Mouse (Mus musculus) gonadal fat pad, adult 2 months (tissue): Measurements from ENCODE around the gene Ttc34. TPM values are rescaled to one million over a fixed set of nuclear protein-coding genes. Genes with fewer than 3 reads are reported as not detected.

Experiments used
- DNase-seq: peaks from one replicate; pipeline ENCODE4 v3.0.0-alpha.2; 2012; ENCODE audit warnings: low read depth
- polyA plus RNA-seq: library from polyadenylated mRNA; depleted of rRNA; stranded (reverse); fragments of >200 nt; gene quantifications from 2 replicates; pipeline ENCODE4 v1.2.3, GENCODE M21; 2012

Ttc34 gene
- polyA plus RNA-seq, 1 experiment: 0.92 TPM

DNA sequence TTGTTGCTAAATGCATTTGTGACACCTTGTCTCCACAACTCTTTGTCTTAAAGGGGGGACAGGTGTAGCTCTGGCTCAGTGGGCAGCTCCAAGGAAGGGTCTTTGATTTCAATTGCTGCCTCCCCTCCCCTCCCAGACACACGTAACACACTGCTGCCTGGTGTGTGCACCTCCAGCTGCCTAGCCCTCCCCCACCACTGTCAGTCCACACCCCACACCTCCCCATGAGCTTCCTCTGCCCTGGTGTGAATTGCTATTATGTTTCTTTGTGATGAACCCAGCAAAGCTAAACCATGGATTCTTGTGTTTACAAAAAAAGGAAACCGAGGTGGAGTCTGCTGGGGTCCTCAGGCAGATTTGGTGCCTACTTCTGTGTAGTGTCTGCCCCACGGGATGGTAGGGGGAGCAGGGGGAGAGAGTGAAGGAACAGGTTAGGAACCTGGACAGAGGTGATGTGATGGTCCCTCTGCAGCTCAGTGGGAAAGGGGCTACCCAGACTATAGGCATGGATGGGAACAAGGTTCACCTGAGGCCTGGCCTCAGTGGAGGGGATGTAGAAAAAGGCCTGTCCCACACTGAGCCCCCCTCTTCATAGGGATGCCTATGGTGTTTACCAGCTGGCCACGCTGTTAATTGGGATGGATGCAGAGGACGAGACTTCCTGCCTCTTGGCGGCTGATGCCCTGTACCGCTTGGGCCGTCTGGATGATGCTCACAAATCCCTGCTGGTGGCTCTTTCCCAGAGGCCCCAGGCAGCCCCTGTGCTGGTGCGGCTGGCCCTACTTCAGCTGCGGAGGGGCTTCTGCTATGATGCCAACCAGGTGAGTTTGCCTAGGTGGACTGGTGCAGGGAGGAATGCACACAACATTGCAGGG is 20.3 kb downstream of the Ttc34 start:
- no peak for DNase-seq

DNA sequence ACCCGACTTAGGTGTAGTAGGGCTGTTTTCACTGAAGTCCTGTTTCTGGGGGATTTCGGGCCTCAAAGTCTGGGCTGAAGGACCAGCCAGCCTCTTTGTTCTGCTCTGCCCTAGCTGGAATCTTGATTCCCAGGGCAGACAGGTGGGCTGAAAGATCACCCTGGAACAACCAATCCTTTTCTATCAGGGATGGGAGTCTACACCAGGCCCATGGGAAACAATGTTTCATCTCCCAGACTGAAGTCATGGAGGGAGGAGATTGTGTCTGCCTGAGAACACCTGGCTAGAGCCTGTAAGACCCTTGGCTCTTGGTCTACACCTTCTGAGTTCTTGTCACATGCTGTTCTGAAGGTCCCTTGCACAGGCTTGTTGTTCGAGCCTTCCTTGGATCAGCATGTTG is 21.3 kb downstream of the Ttc34 start:
- DNase-seq: no peak

DNA sequence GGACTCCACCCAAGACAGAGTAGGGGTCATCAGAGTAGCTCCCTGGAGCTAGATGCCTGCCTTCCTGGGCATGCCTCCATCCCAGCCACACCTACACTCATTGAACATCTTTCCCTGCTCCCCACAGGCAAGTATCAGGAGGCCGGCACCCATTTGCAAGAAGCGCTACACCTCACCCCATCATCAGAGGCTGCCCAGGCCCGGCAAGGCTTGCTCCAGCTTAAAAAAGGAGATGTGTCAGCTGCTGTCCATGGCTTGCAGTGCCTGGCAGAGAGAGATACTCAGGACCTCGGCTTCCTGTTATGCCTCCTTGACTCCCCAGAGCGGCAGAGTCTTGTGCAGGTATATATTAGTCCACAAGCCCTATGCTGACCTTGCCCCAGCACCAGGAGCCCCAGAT is 24.7 kb downstream of the Ttc34 start:
- no peak for DNase-seq

DNA sequence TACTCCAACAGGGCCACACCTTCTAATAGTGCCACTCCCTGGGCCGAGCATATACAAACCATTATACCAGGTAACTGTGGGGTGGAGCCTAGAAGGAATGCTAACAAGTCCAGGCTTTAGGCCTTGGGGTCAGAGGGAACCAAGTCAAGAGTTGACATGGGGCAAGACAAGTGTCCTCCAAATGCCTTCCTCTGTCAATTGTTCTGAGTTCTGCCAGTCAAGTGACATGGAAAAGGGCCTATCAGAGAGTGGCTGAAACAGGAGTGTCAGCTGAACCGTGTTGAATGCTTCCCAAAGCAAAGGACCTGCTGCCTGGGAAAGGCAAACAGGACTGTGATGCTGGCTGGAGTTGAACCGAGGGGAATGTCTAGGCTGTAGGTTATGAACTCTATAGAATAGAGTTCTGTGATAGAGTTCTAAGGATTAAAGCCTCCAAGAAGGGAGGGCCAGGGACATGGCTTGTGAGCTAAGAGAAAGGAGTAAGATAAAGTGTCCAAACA is 26.2 kb downstream of the Ttc34 start:
- DNase-seq: no peak

DNA sequence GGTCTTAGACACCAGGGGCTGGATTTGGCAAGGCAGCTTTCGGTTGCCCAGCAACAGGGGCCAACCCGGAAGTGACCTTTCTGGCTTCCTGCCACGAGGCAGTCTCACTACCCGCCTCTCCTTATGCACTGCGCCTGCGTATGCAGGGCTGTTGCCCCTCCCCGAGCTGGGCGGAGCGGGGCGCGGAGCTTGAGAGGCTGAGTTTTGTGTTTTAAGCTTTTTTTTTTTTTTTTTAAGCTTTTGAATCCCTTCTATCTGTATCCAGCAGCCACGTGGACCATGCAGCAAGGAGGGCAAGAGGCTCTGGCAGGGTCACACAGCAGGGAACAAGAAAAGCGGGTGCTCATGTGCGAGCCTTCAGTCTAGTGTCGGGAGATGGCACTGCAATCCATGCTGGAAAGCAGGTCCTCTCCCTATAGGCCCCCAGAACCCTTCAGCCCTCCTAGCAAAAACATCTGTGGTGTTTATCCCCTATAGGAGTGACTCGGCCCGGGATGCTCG is 27.1 kb downstream of the Ttc34 start:
- no peak for DNase-seq

DNA sequence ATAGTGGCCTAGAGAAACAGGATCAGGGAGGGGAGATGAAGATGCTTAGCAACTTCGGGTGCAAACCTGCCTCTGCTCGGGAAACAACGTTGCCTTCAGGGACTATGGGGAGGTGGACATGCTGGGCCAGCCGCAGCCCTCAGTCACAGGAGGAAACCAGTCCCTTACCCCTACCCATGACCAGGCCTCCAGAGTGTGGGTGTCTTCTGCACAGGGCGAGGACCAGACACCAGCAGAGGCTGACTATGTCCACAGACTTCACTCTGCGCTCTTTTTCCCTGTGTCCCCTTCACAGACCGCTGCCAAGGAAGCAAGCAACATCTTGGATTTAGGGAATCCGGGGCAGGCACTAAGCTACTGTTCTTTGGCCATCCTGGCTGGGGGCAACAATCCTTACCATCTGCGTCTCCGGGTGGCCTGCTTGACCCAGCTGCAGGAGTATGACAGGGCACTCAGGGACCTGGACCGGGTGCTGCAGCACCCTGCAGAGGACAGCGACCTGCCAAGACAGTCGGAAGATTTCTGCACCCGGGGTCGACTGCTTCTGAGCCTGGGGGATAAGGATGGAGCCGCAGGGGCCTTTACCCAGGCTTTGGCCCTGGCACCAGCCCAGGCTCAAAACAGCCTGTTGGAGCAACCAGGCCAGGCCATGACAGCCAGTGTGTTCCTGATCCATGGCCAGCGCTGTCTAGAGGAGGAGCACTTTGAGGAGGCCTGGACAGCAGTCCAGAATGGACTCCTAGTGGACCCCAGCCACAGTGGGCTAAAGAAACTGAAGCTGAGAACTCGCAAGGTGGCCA is 27.9 kb downstream of the Ttc34 start:
- DNase-seq: no peak

DNA sequence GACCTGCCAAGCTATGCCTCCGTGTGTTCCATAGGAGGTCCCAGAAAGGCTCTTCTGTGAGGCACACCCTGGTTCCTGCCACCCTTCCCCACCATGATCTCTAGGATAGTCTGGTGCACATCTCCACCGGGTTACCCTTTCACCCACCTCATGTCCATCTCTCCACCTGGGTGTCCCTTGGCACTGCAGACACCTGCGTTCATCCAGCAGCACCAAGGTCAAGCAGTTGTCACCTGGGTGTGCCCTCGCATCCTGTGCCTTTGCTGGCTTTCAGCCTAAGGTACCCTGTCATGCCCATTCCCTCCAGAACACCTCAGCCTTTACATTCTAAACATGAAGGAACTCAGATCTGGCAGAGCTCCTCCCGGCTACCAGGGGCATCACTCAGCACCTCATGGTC is 29.1 kb downstream of the Ttc34 start:
- DNase-seq: no peak

DNA sequence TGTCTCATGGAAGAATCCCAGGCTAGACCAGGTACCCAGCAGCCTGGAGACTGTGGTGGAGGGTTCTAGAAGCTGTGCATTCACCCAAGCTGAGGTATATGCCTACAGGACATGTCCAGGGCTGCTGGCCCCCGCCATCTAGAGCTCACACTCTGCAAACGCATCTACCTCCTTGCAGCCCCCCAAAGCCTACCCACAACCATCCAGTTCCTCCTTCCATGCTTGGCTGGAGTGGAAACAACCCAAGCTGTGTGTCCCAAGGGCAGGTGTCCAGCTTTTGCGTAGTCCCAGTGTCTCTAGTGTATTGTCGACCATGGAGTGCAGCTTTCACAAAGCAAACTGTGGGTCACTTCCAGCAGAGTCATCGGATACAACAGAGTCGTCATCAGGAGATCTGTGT is 30.0 kb downstream of the Ttc34 start:
- DNase-seq: no peak

DNA sequence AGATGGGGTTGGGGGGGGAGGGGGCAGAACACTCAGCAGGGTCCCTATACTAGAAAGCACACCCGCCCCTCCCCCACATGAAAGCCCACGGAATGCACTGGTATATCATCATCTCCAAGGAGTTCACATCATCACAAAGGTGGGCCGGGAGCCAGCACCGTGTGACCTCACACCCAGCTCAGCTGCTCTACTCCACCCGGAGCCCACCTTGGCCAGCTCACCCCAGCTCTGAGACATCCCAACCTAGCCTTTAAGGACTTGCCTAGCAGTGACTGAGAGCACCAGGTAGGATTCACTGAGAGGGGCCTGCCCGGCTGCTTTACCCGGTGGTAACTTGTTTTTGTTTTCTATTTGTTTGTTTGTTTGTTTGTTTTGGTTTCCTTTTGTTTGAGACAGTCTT is 32.2 kb downstream of the Ttc34 start, which contains the start of gene Mmel1:
TSS of gene Mmel1 (plus strand) at position 146 of the 400 bp plus-strand sequence.
- DNase-seq: no peak

DNA sequence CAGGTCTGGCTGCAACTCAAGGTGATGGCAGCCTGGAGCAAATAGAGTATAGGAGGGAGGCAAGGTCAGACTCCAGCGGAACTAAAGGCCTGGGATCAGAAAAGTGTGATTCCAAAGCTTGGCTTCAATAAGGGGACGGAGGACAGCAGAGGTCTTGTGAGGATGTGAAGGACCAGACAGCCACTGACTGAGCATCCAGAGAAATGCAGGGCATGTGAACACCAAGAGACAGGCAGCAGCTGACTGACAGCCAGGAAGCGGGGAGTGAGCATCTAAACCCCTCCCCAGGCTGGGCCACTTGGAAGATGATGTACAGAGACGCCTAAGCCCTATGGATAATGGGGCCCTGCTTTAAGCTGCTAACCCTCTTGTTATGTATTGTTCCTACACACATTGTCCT is 33.5 kb downstream of the Ttc34 start:
- no peak for DNase-seq

DNA sequence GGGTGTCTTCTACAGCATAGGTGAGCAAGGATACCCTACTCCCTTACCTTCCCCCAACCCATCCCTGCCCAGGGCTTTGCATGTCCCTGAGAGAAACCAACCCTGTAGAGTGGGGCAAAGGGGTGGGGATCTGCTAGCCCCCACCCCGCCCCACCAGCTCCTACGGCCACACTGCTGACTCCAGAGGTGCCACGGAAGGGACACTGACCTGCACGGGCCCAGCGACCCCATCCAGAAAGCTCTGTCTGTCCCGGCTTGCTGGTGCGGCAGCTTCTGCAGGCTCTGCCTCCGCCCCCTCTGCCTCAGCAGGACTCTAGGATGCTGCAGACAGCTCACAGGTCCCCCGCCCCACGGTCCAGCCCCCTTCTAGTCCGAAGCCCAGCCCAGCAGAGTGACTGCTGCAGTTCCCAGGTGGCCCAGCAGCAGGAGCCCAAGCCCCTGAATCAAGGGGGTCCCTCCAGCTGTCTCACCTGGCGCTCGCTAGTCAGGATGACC is 34.5 kb downstream of the Ttc34 start:
- no peak for DNase-seq

DNA sequence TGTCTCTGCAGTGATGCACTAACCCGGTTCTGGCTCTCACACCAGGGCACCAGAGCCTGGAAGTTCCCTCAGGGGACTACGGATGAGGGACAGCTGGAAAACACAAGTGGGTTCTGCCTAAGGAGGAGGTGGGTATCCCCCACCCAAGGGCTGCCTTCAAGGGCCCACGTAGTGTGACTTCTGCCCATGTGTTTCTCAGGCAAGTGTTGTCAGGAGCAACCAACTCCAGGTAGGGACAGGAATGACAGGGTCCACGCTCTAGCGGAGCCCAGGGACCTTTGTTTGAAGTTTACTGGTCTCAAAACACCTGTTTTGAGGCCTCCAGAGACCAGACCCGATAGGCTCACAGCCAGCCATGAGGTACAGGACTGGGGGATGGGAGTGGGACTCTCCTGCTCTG is 35.9 kb downstream of the Ttc34 start:
- DNase-seq: no peak

DNA sequence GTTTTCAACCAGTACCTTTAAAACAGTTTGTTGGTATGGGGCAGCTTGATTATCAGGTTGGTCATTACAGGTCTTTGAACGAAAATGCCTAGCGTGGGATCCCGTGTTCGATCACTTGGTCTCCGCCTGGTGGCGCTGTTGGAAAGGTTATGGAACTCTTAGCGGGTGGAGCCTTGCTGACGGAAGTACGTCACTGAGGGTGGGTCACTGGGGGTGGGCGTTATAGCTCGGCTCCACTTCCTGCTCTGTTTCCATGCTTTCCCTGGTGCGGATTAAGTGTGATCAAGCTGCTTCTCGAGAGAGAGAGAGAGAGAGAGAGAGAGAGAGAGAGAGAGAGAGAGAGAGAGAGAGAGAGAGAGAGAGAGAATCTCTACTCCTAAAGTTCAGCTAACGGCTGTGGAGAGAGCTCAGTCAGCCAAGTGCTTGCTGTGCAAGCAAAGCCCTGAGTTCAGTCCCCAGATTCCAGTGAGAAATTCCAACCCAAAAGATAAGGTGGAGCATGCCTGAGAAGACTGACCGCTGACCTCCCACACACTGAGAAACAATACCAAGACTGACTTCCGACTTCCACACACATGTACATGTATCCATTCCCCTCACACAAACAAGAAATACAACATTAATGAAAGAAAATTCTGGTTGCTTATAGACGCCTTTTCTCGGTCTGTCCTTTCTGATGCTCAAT is 40.7 kb downstream of the Ttc34 start:
- DNase-seq: peak; percentile 56

DNA sequence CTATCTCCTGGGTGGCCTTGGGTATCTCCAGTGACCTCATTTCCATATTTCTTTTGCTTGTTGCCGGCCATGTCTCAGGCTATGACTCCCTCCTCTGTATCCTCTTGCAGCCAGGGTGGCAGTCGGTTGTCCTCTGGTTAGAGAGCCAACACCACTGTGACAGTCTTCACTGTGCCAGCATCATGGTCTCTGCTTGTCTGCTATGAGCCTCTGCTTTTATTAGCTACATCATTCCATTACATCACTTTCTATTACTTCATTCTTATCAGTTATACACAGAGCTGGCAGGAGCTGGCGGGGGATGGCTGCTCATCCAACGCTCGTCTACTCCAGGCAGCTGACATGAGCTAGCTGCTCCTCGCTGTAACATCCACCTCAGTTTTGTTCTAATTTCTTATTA is 43.5 kb downstream of the Ttc34 start:
- no peak for DNase-seq

DNA sequence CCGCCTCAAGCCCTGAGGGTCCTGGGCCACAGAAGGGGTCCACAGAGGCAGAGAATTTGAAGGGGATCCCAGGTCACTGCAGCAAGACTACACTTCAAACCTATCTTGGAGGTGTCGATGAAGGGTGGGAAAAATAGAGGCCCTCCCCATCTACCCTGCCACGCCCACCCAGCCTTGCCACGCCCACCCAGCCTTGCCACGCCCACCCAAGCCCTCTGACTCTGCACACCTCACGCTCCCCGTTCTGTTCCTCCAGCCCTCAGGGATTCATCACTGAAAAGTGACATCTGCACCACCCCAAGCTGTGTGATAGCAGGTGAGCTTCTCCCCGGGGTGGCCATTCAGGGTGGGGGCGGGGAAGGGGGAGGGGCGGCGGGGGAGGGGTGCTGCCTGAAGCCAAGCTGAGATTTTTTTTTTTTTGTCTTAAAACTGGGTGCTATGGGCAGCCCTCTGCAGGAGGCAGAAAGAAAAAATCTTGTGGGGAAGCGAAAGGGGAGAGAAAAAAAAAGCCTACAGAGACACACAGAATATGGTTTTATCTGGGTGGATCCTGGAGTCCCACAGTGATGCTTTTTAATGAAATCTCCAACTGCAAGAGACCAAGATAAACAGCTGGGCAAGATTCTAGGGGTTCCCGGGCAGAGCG is 44.9 kb downstream of the Ttc34 start:
- no peak for DNase-seq

DNA sequence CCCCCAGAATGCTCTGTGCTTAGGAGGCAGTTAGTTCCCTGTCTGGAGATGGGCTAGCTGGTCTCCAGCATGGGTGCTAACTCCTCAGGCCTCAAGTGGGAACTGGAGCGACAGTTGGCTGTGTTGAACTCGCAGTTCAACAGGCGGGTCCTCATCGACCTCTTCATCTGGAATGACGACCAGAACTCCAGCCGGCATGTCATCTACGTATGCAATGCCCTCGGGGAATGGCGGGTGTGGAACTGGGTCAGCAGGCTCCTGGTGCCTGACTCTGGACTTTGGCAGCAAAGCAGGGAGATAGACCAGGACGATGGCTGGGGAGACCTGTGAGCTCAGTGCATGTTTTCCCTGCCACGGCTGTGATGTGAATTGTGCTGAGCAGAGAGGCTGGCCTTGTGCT is 48.2 kb downstream of the Ttc34 start:
- no peak for DNase-seq

DNA sequence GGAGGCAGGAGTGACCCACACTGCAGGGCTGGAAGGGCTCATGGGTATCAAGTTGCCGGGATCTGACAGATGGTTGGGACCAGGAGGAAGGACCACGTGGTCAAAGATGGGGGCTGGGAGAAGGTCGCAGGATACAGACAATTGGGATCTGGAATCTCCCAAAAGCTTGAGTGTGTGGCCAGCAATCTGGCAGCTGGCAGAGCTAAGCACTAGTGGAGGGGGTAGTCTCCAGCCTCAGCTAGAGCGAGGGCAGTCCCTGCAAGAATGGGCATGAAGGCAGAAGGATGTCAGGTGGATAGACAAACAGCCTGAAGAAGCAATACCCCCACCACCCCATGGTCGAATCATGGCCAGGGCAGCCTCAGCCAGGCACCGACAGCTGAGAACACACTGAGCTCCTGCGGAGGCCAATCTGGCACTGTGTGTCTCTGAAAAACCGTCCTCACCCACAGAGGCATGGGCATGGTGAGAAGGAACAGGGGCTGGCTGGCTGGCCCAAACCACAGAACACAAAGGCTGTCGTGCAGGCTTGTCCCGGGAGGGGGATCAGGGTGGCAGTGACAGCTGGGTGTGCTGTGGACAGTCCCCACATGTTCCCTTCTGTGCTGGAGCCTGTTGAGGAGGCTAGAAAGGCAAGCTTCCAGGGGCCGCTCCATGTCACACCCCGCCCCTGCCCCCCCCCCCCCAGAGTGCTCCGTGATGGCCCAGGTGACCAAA is 49.8 kb downstream of the Ttc34 start:
- no peak for DNase-seq

DNA sequence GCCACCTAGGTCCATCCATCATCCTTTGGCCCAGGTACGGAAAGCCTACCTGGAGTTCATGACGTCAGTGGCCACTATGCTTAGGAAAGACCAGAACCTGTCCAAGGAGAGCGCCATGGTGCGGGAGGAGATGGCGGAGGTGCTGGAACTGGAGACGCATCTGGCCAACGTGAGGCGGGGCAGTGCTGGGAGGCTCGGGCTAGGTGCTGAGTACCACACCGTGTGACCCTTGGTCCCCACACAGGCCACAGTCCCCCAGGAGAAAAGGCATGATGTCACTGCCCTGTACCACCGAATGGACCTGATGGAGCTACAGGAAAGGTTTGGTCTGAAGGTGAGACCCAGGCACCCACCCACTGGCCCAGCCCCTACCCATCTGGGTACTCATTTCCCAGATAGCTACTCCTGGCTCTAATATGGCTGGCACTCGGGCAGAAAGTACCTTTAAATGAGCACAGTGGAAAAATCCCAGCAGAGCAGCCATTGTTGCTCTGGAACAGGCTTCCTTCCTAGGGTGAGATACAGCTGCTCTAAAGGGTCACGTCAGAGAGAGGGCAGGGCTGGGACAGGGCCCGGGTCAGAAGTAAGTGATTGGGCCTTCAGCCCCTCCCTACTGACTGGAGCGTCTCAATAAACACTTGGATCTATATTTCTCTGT is 50.5 kb downstream of the Ttc34 start:
- no peak for DNase-seq

DNA sequence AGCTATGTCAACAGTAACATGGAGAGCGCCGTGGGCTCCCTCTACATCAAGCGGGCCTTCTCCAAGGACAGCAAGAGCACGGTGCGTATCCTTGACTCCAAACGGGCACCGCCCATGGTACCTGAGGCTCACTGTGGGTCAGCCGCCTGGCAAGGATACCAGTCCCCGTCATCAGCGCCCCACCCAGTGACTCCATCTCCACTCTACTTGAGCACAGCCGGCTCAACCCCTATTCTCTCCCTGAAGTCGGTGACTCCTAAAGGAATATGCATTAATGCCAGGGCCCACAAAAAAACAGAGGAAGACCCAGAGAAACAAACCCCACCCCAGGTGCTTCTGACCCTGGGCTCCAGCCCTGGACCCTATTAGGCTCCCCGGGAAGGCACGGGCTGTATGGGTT is 53.6 kb downstream of the Ttc34 start:
- no peak for DNase-seq

DNA sequence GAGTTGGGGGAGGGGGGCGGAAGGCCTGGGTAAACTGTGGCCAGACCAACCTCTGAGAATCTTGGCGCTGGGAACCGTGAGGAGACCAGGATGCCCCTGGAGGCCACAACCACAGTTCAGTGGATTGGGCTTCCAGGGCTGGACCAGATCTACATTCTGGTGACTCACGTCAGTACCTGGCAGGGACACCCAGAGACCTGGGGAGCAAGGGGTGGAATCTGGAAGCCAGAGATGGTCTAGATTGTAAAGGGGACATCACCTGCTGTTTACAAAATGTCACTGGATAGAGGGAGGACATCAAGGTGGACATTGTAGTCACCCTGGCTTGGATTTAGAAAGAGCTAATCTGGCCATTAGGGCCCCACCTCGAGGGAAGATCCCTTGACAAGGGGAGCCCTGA is 58.3 kb downstream of the Ttc34 start:
- DNase-seq: no peak
